Mouse (Mus musculus): ENCODE results near the gene Nfib.

GRCm38 (mm10) chr4:82715833-82716232 lies 10.3 kb upstream of the Nfib start:
- no peak for TF ChIP-seq POLR2A (IDR thresholded peaks at IDR 0.05; ENCODE audit: insufficient read length, low read depth)
- TF ChIP-seq E2F4 (IDR thresholded peaks at IDR 0.05; ENCODE audit: insufficient read depth) = no peak
- no peak for TF ChIP-seq MAX (IDR thresholded peaks at IDR 0.05; ENCODE audit: low read depth)
- TF ChIP-seq SRF (IDR thresholded peaks at IDR 0.05; ENCODE audit: control insufficient read depth, insufficient read length, low read depth) = no peak
- no peak for TF ChIP-seq TCF12 (IDR thresholded peaks at IDR 0.05; ENCODE audit: insufficient read depth, poor library complexity, severe bottlenecking)
- TF ChIP-seq POLR2AphosphoS2 (IDR thresholded peaks at IDR 0.05; ENCODE audit: insufficient read length, low read depth) = no peak
- no peak for TF ChIP-seq USF1 (IDR thresholded peaks at IDR 0.05; ENCODE audit: low read depth)

All from myocyte (in vitro differentiated cells).